ENCODE assay signal across 18 mouse cellular contexts in genomic region chr10:113593436-113593835, GRCm38 (mm10).
"Had no signal": no experiment of that assay in that cellular context is flagged by ENCODE, and none has a peak within 500 bp of the region (broad histone marks: within the 10 kb centered on the region; RNA-seq: fewer than 3 reads in every experiment).

No protein-coding gene starts in this region.

- H3K4me1 ChIP-seq: limb, embryonic 15.5 days; megakaryocyte, embryonic 14.5 days; midbrain, embryonic 10.5 days; midbrain, embryonic 13.5 days; neural tube, embryonic 13.5 days had no signal

- ATAC-seq: liver, postnatal 0 days; lung, postnatal 0 days; midbrain, embryonic 13.5 days; midbrain, embryonic 16.5 days had no signal

- H3K9ac ChIP-seq: limb, embryonic 15.5 days; liver, embryonic 14.5 days; liver, postnatal 0 days; lung, embryonic 14.5 days; midbrain, embryonic 13.5 days; neural tube, embryonic 13.5 days had no signal

- H3K27me3 ChIP-seq: limb, embryonic 15.5 days; megakaryocyte, embryonic 14.5 days; midbrain, embryonic 13.5 days; neural tube, embryonic 13.5 days had no signal

- H3K4me2 ChIP-seq: limb, embryonic 15.5 days; liver, embryonic 11.5 days; lung, embryonic 14.5 days; midbrain, embryonic 13.5 days; neural tube, embryonic 13.5 days had no signal

- H3K27ac ChIP-seq: limb, embryonic 15.5 days; liver, embryonic 14.5 days; midbrain, embryonic 10.5 days; midbrain, embryonic 13.5 days; neural tube, embryonic 13.5 days had no signal

- DNase-seq: kidney, adult 9 months; kidney, postnatal 14 days; kidney, postnatal 4 days; left cerebral cortex, postnatal 4 days; liver, postnatal 0 days; lung, embryonic 14.5 days; thymus, adult 18-20 months; thymus, postnatal 36 days had no signal

- H3K36me3 ChIP-seq: limb, embryonic 15.5 days; midbrain, embryonic 10.5 days; midbrain, embryonic 13.5 days; neural tube, embryonic 13.5 days had no signal

- H3K9me3 ChIP-seq: limb, embryonic 15.5 days; megakaryocyte, embryonic 14.5 days; midbrain, embryonic 10.5 days; neural tube, embryonic 13.5 days had no signal

- H3K4me3 ChIP-seq: limb, embryonic 15.5 days; megakaryocyte, embryonic 14.5 days; midbrain, embryonic 10.5 days; midbrain, embryonic 13.5 days; myocyte; neural tube, embryonic 13.5 days had no signal
